Mouse (Mus musculus) myocyte (in vitro differentiated cells): ENCODE data around the gene Wdr18.

Source experiments
- POLR2A ChIP-seq: IDR thresholded peaks from one replicate; pipeline ENCODE4 v1.6.1; 2011; ENCODE audit warnings: low read depth, mild to moderate bottlenecking, control low read depth, moderate library complexity; ENCODE audit not compliant: insufficient read length
- USF1 ChIP-seq: IDR thresholded peaks from one replicate; pipeline ENCODE4 v1.6.1; 2011; ENCODE audit warnings: low read depth, mild to moderate bottlenecking, control low read depth, moderate library complexity

GRCm38 (mm10) chr10:79987771-79988505 is 28.0 kb downstream of the Wdr18 start:
- TF ChIP-seq POLR2A (no peak), USF1 (no peak)
